Mouse (Mus musculus): ENCODE data around the gene Wnk2.

- TF ChIP-seq POLR2A (IDR thresholded peaks at IDR 0.05; ENCODE audit: extremely low read depth, insufficient read depth, low read length) (no peak), CTCF (IDR thresholded peaks at IDR 0.05; ENCODE audit: extremely low read depth, insufficient read depth, low read length) (no peak)
Measured at GRCm38 (mm10) chr13:49190876-49191672, 43.3 kb upstream of the Wnk2 start.

Data from cortical plate, adult 2 months (tissue).